Mouse (Mus musculus): Measurements from ENCODE around the gene Pld6.
"Not testable (repeated sequence)": the region's sequence is repeated elsewhere in the genome, so short reads cannot be mapped to it uniquely, and the experiment has no call there.

Pld6 gene

DNA sequence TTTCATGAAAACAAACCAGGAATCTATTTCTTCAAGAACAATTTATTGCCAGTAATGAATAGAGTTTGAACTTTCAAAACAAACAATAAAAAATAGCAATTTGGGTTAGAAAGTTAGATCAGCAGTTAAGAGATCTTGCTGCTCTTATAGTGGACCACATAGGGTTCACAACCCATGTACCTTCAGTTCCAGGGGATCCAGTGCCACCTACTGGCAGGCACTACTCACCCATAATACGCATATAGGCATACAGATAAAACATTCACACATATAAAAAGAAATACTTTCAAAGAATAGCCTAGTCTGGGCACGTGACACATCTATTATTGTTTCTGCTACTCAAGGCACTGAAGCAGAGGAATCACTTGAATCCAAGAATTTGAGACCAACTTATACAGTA, 40.8 kb downstream of the Pld6 start:
- no peak for DNase-seq (ENCODE audit: low read depth, low spot score)

DNA sequence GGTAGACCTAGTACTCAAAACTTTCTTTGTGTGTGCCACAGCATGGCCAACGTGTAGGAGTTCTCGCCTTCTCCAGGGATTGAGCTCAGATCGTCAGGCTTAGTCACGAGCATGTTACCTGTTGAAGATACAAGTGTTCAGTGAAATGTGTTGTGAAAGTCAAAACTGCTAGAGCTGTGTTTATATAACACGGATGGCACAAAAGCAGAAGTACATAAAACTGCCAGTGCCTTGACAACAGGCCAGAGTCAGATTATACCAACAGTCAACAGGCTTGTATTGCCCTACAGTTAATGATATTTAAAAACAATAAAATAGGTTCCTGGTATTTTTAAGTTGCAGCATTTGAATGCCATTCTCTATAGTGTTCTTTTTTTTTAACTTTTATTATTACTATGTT, 41.6 kb downstream of the Pld6 start:
- DNase-seq (ENCODE audit: low read depth, low spot score): no peak

- DNase-seq (ENCODE audit: low read depth, low spot score): no peak
Measured at GRCm38 (mm10) chr11:59744374-59744773, 43.1 kb downstream of the Pld6 start.

DNA sequence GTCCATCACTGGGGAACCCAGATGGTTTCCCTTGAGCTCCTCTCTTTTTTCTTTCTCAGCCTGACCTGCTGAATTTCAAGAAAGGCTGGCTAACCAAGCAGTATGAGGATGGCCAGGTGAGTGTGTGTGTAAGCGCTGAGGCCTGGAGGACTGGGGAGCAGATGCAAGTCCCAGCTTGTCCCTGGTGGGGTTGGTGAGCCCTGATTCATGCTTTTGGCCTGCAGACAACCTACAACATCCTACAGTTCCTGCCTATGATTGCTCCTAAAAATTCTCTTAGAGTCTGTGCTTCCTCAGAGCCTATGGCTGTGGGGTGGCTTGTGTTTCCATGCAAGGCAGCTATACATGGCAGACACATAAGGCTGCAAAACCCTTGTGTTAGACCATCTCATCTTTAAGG, 43.7 kb downstream of the Pld6 start:
- DNase-seq (ENCODE audit: low read depth, low spot score): no peak

DNA sequence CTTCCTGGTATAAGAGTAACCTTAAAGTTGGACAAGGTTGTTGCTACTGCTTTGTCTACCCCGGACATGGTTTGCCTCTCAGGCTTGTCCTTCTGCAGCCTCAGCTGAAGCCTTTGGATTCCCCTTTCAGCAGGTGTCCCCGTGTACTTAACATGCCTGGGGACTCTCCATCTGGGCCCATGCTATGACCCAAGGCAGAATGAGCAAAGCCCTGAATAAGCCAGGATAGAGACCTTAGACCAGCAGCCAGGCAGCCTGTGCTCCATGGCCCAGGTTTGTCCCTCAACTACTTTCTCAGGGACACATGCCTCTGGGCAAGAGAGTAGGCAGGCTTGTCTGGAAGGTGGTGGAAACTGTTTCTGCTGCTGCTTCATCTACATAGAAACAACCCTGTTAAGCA, 44.1 kb downstream of the Pld6 start:
- DNase-seq (ENCODE audit: low read depth, low spot score): no peak

DNA sequence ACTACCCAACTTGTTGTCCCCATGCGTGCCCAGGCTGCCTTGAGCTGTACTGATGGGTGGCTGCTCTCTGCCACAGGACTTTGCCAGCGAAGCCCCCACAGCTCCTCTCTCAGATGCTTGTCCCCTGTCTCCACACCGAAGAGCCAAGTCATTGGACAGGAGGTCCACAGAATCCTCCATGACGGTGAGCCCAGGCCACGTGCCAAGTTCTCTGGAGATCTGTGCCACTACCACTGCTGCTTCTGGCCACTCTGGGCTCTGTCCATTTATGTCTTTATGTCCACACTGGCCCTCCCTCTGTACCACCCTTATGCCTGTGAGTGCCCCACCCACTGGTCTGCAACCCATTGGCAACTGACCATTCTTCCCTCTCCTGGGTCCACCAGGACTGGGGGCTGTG, 45.5 kb downstream of the Pld6 start:
- DNase-seq (ENCODE audit: low read depth, low spot score): no peak

GRCm38 (mm10) chr11:59739996-59740395, 47.4 kb downstream of the Pld6 start:
- DNase-seq (ENCODE audit: low read depth, low spot score): no peak

DNA sequence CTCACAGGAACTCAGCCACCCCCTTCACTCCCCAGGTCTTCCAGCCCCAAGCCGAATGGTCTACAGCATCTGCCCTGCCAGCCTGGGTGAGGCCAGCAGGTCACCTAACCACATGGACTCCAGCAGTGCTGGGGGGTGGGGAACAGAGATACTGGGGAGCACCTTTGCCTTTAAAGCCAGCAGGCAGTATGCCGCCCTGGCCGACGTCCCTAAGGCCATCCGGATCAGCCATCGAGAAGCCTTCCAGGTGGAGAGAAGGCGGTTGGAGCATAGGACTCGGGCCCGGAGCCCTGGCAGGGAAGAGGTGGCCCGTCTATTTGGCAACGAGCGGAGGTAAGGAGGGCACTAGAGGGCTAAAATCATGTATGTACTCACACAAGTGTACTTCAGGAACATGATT, 50.2 kb downstream of the Pld6 start:
- DNase-seq (ENCODE audit: low read depth, low spot score): no peak

- not testable (repeated sequence) for DNase-seq (ENCODE audit: low read depth, low spot score)
Measured at GRCm38 (mm10) chr11:59735938-59736337, 51.5 kb downstream of the Pld6 start.

GRCm38 (mm10) chr11:59734335-59734734, 53.1 kb downstream of the Pld6 start:
- DNase-seq (ENCODE audit: low read depth, low spot score): no peak
